Mouse (Mus musculus): ENCODE results near the gene Ofcc1. TPM values are rescaled to one million over a fixed set of nuclear protein-coding genes. Genes with fewer than 3 reads are reported as not detected.

The Ofcc1 gene
- polyA plus RNA-seq, 1 experiment from 2014 or later, result not detected

DNA sequence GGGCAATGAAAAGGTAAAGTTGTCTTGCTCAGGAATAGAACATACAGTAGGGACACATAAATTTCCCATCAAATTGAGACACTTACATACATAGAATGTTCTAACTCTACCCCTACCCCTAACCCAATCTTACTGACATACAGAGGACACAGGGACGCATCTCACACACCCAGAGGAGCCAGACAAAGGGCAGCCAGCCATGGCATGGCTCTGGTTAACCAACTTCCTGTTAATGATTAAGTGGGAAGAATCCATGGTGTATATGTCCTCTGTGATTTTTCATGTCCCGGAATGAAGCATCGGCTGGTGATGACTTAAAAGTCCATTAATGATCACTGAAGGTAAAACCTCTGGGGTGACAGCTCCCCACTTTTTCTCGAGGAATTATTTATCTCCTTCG lies 405.2 kb downstream of the Ofcc1 start:
- no peak for ATAC-seq (ENCODE audit: low FRiP score)
- 63% methylated on average over 5 of the region's 5 CpGs for WGBS

More for the DNA sequence above, 405.2 kb downstream of the Ofcc1 start:
- no peaks in the 10 kb centered on the region for H3K36me3 ChIP-seq
- no peaks in the 10 kb centered on the region for H3K9me3 ChIP-seq
- no peak overlapping the region for H3K4me3 ChIP-seq
- no peaks in the 10 kb centered on the region for H3K27me3 ChIP-seq
- H3K27ac ChIP-seq, result no peak overlapping the region
- H3K4me2 ChIP-seq, result no peak overlapping the region
- no peak overlapping the region for H3K9ac ChIP-seq
- no peaks in the 10 kb centered on the region for H3K4me1 ChIP-seq (replicated peaks)

All from hindbrain, embryonic 13.5 days (tissue).